In the genomic region with DNA sequence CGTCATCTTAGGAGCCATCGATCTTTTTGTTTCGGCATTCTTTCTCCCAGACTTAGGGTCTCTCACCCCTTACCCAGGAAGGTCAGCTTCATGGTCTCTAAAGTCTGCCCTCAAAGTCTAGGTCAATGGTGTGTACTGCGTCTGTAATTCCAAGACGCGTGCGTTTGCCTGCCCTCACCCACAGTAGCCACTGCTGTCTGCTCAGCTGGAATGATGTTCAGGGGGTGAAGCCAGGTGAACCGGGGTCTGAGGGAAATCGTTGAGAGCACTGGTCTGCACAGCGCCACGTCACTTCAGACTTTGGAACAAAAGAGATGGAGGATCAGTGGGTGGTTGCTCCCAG, we compare ENCODE assay signal across 12 mouse cellular contexts.
DNase-seq lines count a peak whose midpoint lies in the region; ATAC-seq and TF ChIP-seq lines count a peak whose summit lies in the region.
"Had no signal": no experiment of that assay in that cellular context is flagged by ENCODE, and none has a peak within 500 bp of the region (broad histone marks: within the 10 kb centered on the region; RNA-seq: fewer than 3 reads in every experiment).

No protein-coding gene starts in this region.

- peaks cover 22% of the 10 kb centered on the region for H3K4me1 ChIP-seq in heart, embryonic 11.5 days (ENCODE audit: control insufficient read depth, insufficient read depth, low read length)
- H3K4me1 ChIP-seq in ES-E14 (ENCODE audit: control insufficient read depth in 2 of 2, insufficient read depth in 2 of 2, low read length in 2 of 2, poor library complexity in 1 of 2): peaks cover 6 to 8% of the 10 kb centered on the region in 2 experiments; a peak in 3 of 4 replicates
- peaks cover 14% of the 10 kb centered on the region; the same call in 1 of the 2 replicates for H3K4me1 ChIP-seq in hindbrain, embryonic 11.5 days (replicated peaks; ENCODE audit: control insufficient read depth, insufficient read depth, low read length)
- peaks cover 32% of the 10 kb centered on the region for H3K4me1 ChIP-seq in midbrain, embryonic 15.5 days

- no peaks in the 10 kb centered on the region for H3K9me3 ChIP-seq in heart, embryonic 11.5 days (replicated peaks; ENCODE audit: control insufficient read depth, low read length)
- no peaks in the 10 kb centered on the region for H3K9me3 ChIP-seq in ES-E14 (ENCODE audit: control insufficient read depth, insufficient read depth, low read depth, low read length)
- H3K9me3 ChIP-seq in hindbrain, embryonic 11.5 days (ENCODE audit: control insufficient read depth, low read length): no peaks in the 10 kb centered on the region
- H3K9me3 ChIP-seq in midbrain, embryonic 15.5 days: no peaks in the 10 kb centered on the region
- H3K9me3 ChIP-seq: embryonic facial prominence, embryonic 15.5 days; heart, embryonic 15.5 days had no signal

- no peak overlapping the region for H3K27ac ChIP-seq in heart, embryonic 11.5 days (ENCODE audit: low read depth, low read length)
- peak overlapping the region; percentile 62; the same call in 1 of the 2 replicates for H3K27ac ChIP-seq in ES-E14 (ENCODE audit: insufficient read depth, low read depth, low read length, poor library complexity, severe bottlenecking)
- peak overlapping the region; percentile 79 for H3K27ac ChIP-seq in hindbrain, embryonic 11.5 days (ENCODE audit: low read depth, low read length)
- H3K27ac ChIP-seq in midbrain, embryonic 15.5 days: no peak overlapping the region
- H3K27ac ChIP-seq: embryonic facial prominence, embryonic 15.5 days; heart, embryonic 15.5 days had no signal

- peak overlapping the region; percentile 27; the same call in 1 of the 2 replicates for H3K4me2 ChIP-seq in heart, embryonic 11.5 days
- H3K4me2 ChIP-seq in hindbrain, embryonic 11.5 days (replicated peaks; ENCODE audit: low read depth, low read length): peak overlapping the region; percentile 25
- H3K4me2 ChIP-seq in midbrain, embryonic 15.5 days: peak overlapping the region; percentile 38

- H3K4me3 ChIP-seq in heart, embryonic 11.5 days (ENCODE audit: low read depth, low read length): no peak overlapping the region
- 0 out of 4 replicates have a peak overlapping the region, but pooled peaks of 1 of the 2 experiments have one; percentile 15 for H3K4me3 ChIP-seq in ES-E14 (ENCODE audit: insufficient read depth in 1 of 2, low read depth in 1 of 2, low read length in 2 of 2, poor library complexity in 1 of 2, severe bottlenecking in 1 of 2)
- no peak overlapping the region for H3K4me3 ChIP-seq in hindbrain, embryonic 11.5 days (ENCODE audit: low read depth, low read length)
- no peak overlapping the region for H3K4me3 ChIP-seq in midbrain, embryonic 15.5 days
- H3K4me3 ChIP-seq: embryonic facial prominence, embryonic 15.5 days; heart, embryonic 15.5 days had no signal

- no peak overlapping the region for H3K9ac ChIP-seq in heart, embryonic 11.5 days (ENCODE audit: low read depth, low read length)
- H3K9ac ChIP-seq in ES-E14 (ENCODE audit: insufficient read depth, low read depth, low read length, poor library complexity, severe bottlenecking): no peak overlapping the region
- H3K9ac ChIP-seq in hindbrain, embryonic 11.5 days (ENCODE audit: low read depth, low read length): 0 out of 2 replicates have a peak overlapping the region, but pooled peaks have one; percentile 20
- H3K9ac ChIP-seq in midbrain, embryonic 15.5 days: no peak overlapping the region
- H3K9ac ChIP-seq: embryonic facial prominence, embryonic 15.5 days; heart, embryonic 15.5 days had no signal

- no peaks in the 10 kb centered on the region; the same call in 1 of the 2 replicates for H3K27me3 ChIP-seq in heart, embryonic 11.5 days (ENCODE audit: control insufficient read depth, insufficient read depth, low read length)
- H3K27me3 ChIP-seq in hindbrain, embryonic 11.5 days (ENCODE audit: control insufficient read depth, insufficient read depth, low read length): no peaks in the 10 kb centered on the region; the same call in 1 of the 2 replicates
- no peaks in the 10 kb centered on the region; the same call in 1 of the 2 replicates for H3K27me3 ChIP-seq in midbrain, embryonic 15.5 days (replicated peaks)
- H3K27me3 ChIP-seq: embryonic facial prominence, embryonic 15.5 days; heart, embryonic 15.5 days had no signal

- WGBS in heart, embryonic 11.5 days (ENCODE audit: insufficient replicate concordance): 28% methylated on average over 11 of the region's 11 CpGs
- 4% methylated on average over 11 of the region's 11 CpGs for WGBS in hindbrain, embryonic 11.5 days
- whole genome bisulfite sequencing in midbrain, embryonic 15.5 days: 10% methylated on average over 11 of the region's 11 CpGs

- ATAC-seq in heart, embryonic 11.5 days (replicated peaks; ENCODE audit: insufficient number of reproducible peaks, low FRiP score, low TSS enrichment): no peak
- ATAC-seq in hindbrain, embryonic 11.5 days (ENCODE audit: low FRiP score): no peak; the same call in 1 of the 2 replicates
- 0 out of 2 replicates have a peak, but pooled peaks have one; percentile 4 for ATAC-seq in midbrain, embryonic 15.5 days (replicated peaks)
- no peak for ATAC-seq in erythroblast, adult 5-6 weeks (replicated peaks; ENCODE audit: low FRiP score, poor library complexity, severe bottlenecking)
- no peak for ATAC-seq in inflammation-experienced regulatory T-cells, adult 6 months

- in situ Hi-C loops in ES-E14 (cut with MboI; ENCODE audit: low sequenced_read_pairs in 2 of 2, unreplicated experiment in 2 of 2): no loop called here

- intact Hi-C loops in left cerebral cortex, postnatal 14 days (cut with DNase I): no loop called here

- no peaks in the 10 kb centered on the region for H3K36me3 ChIP-seq in heart, embryonic 11.5 days (ENCODE audit: control insufficient read depth, insufficient read depth, low read length)
- H3K36me3 ChIP-seq in ES-E14 (ENCODE audit: control insufficient read depth, insufficient read depth, low read length, poor library complexity, severe bottlenecking): no peaks in the 10 kb centered on the region
- H3K36me3 ChIP-seq in hindbrain, embryonic 11.5 days (ENCODE audit: control insufficient read depth, insufficient read depth, low read length): no peaks in the 10 kb centered on the region
- no peaks in the 10 kb centered on the region for H3K36me3 ChIP-seq in midbrain, embryonic 15.5 days (replicated peaks)
- H3K36me3 ChIP-seq: embryonic facial prominence, embryonic 15.5 days; heart, embryonic 15.5 days had no signal

- no peak for DNase-seq in heart, adult 9 months (ENCODE audit: low spot score in 2 of 2)
- no peak for DNase-seq in ES-E14 (ENCODE audit: low read depth, low spot score)
- peak; percentile 51 for DNase-seq in hindbrain, embryonic 11.5 days (ENCODE audit: low spot score)
- DNase-seq in left cerebral cortex, postnatal 14 days (ENCODE audit: low spot score in 2 of 2): no peak
- DNase-seq: B cell, adult 2 months; right cerebral cortex, postnatal 14 days had no signal

TF ChIP-seq in ES-E14, 5 proteins besides CTCF, POLR2A, EP300 and RAD21:
- TF ChIP-seq CHD2 (IDR thresholded peaks at IDR 0.05; ENCODE audit: low read depth, low read length) (no peak), ZNF384 (IDR thresholded peaks at IDR 0.05; ENCODE audit: low read depth, low read length) (no peak), MAFK (IDR thresholded peaks at IDR 0.05; ENCODE audit: insufficient read depth, low read depth, low read length) (no peak), HCFC1 (IDR thresholded peaks at IDR 0.05; ENCODE audit: borderline replicate concordance, insufficient read depth, low read length) (no peak), ZC3H11A (IDR thresholded peaks at IDR 0.05; ENCODE audit: borderline replicate concordance, low read depth, low read length) (no peak)

Comparison
In these comparisons a context has a peak if more than half of its experiments do, and no peak if none do; other contexts are left out.
1. H3K27ac ChIP-seq: peak in ES-E14 (single experiment) and hindbrain, embryonic 11.5 days (single experiment); none in heart, embryonic 11.5 days (single experiment) and midbrain, embryonic 15.5 days (single experiment).
2. Peak in every context shown above with its lines, with median percentiles within 50 percentile points of each other: H3K4me2 ChIP-seq.